Comparison of ENCODE assay signal across 11 mouse cellular contexts in genomic region chr19:14369098-14369604, GRCm38 (mm10).
DNase-seq lines count a peak whose midpoint lies in the region; ATAC-seq lines count a peak whose summit lies in the region.
"Had no signal": no experiment of that assay in that cellular context is flagged by ENCODE, and none has a peak within 500 bp of the region (broad histone marks: within the 10 kb centered on the region; RNA-seq: fewer than 3 reads in every experiment).

No protein-coding gene starts in this region.

- H3K4me2 ChIP-seq in kidney, embryonic 15.5 days = peak overlapping the region; percentile 3; the same call in 1 of the 2 replicates
- H3K4me2 ChIP-seq in forebrain, embryonic 12.5 days = no peak overlapping the region
- H3K4me2 ChIP-seq: liver, embryonic 13.5 days had no signal

- intact Hi-C loops in left cerebral cortex, postnatal 4 days (cut with DNase I) = no loop called here

- no peaks in the 10 kb centered on the region for H3K27me3 ChIP-seq in kidney, embryonic 15.5 days
- H3K27me3 ChIP-seq in forebrain, embryonic 12.5 days = peaks cover 5% of the 10 kb centered on the region; the same call in 1 of the 2 replicates
- H3K27me3 ChIP-seq in midbrain, embryonic 10.5 days (ENCODE audit: low read depth, poor library complexity, severe bottlenecking) = peaks cover 5% of the 10 kb centered on the region; the same call in 1 of the 2 replicates
- H3K27me3 ChIP-seq: liver, embryonic 13.5 days had no signal

- no peaks in the 10 kb centered on the region for H3K36me3 ChIP-seq in kidney, embryonic 15.5 days
- no peaks in the 10 kb centered on the region for H3K36me3 ChIP-seq in forebrain, embryonic 12.5 days (replicated peaks)
- H3K36me3 ChIP-seq in midbrain, embryonic 10.5 days = no peaks in the 10 kb centered on the region
- H3K36me3 ChIP-seq: liver, embryonic 13.5 days had no signal

- no peaks in the 10 kb centered on the region for H3K9me3 ChIP-seq in kidney, embryonic 15.5 days (replicated peaks)
- H3K9me3 ChIP-seq in forebrain, embryonic 12.5 days = no peaks in the 10 kb centered on the region
- H3K9me3 ChIP-seq in midbrain, embryonic 10.5 days (replicated peaks) = no peaks in the 10 kb centered on the region
- H3K9me3 ChIP-seq: liver, embryonic 13.5 days had no signal

- no peak overlapping the region for H3K9ac ChIP-seq in kidney, embryonic 15.5 days
- no peak overlapping the region for H3K9ac ChIP-seq in forebrain, embryonic 12.5 days
- H3K9ac ChIP-seq: liver, embryonic 13.5 days had no signal

- no peak overlapping the region for H3K27ac ChIP-seq in kidney, embryonic 15.5 days
- H3K27ac ChIP-seq in forebrain, embryonic 12.5 days = no peak overlapping the region
- H3K27ac ChIP-seq in midbrain, embryonic 10.5 days (replicated peaks) = peak overlapping the region; percentile 64; the same call in 1 of the 2 replicates
- H3K27ac ChIP-seq: liver, embryonic 13.5 days had no signal

- H3K4me3 ChIP-seq in kidney, embryonic 15.5 days (replicated peaks) = no peak overlapping the region
- no peak overlapping the region for H3K4me3 ChIP-seq in forebrain, embryonic 12.5 days (replicated peaks)
- H3K4me3 ChIP-seq in midbrain, embryonic 10.5 days = no peak overlapping the region
- H3K4me3 ChIP-seq: liver, embryonic 13.5 days had no signal

- peak; percentile 83 for ATAC-seq in kidney, embryonic 15.5 days (replicated peaks; ENCODE audit: low FRiP score)
- ATAC-seq in forebrain, embryonic 12.5 days (ENCODE audit: low FRiP score) = peak; percentile 61; the same call in 1 of the 2 replicates
- no peak for ATAC-seq in erythroid progenitor cell, adult 5-6 weeks (replicated peaks; ENCODE audit: low FRiP score, poor library complexity, severe bottlenecking)
- ATAC-seq: intestine, postnatal 0 days had no signal

- H3K4me1 ChIP-seq in kidney, embryonic 15.5 days = peaks cover 19% of the 10 kb centered on the region
- H3K4me1 ChIP-seq in forebrain, embryonic 12.5 days = peaks cover 14% of the 10 kb centered on the region
- peaks cover 18% of the 10 kb centered on the region for H3K4me1 ChIP-seq in midbrain, embryonic 10.5 days
- H3K4me1 ChIP-seq: liver, embryonic 13.5 days had no signal

- 53% methylated on average over 12 of the region's 12 CpGs for WGBS in kidney, embryonic 15.5 days
- 56% methylated on average over 12 of the region's 12 CpGs for WGBS in forebrain, embryonic 12.5 days
- WGBS in midbrain, embryonic 10.5 days = 79% methylated on average over 12 of the region's 12 CpGs

- DNase-seq in kidney, adult 18-20 months = no peak
- DNase-seq in midbrain, embryonic 10.5 days (ENCODE audit: low spot score) = peak; percentile 15
- peak; percentile 5 for DNase-seq in retina, postnatal 7 days (ENCODE audit: low read depth, low spot score)
- no peak for DNase-seq in c-Kit-positive CD71-positive TER-119-positive erythroid progenitor cells, embryonic 14.5 days (ENCODE audit: low spot score)
- DNase-seq in left cerebral cortex, postnatal 4 days = no peak
- DNase-seq: liver, embryonic 13.5 days; thymus, postnatal 36 days had no signal

Comparison
In these comparisons a context has a peak if more than half of its experiments do, and no peak if none do; other contexts are left out.
1. DNase-seq: peak in midbrain, embryonic 10.5 days (single experiment) and retina, postnatal 7 days (single experiment); none in kidney, adult 18-20 months (single experiment), c-Kit-positive CD71-positive TER-119-positive erythroid progenitor cells, embryonic 14.5 days (single experiment) and left cerebral cortex, postnatal 4 days (single experiment).